Mouse (Mus musculus): ENCODE measurements around the gene Olfr1453. TPM values are rescaled to one million over a fixed set of nuclear protein-coding genes. Genes with fewer than 3 reads are reported as not detected.

The Olfr1453 gene
- polyA plus RNA-seq (2012), result not detected in 2 replicates

- TF ChIP-seq GATA1 (IDR thresholded peaks at IDR 0.05; ENCODE audit: low read length), result no peak
These were observed at the start of gene Olfr1453 for GRCm38 (mm10) chr19:13028227-13028626. Gene Olfr1453, minus strand, starts transcription at chr19:13028327.

DNA sequence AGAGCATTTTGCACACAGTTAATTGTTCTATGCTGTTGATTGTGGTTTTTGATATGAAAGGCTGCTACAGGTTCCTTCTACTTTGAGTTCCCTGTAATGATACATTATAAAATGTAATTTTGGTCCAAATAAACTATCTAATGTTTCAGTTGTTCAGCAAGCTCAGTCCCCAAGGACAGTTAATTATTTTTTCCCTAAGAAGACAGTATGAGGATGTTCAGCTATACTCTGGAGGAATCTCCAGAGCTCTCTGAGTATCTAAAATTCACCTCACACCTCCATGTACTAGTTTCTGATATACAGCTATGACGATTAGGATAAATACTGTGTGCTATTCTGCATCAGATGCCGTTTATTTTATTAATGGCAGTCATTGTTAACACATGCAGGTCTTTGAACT, 32.2 kb upstream of the Olfr1453 start, which contains the start of gene Olfr1454:
TSS of gene Olfr1454 (plus strand) at position 301 of the 400 bp plus-strand sequence.
- no peak for TF ChIP-seq GATA1 (IDR thresholded peaks at IDR 0.05; ENCODE audit: low read length)

- TF ChIP-seq GATA1 (IDR thresholded peaks at IDR 0.05; ENCODE audit: low read length), result no peak
These were observed 33.4 kb downstream of the Olfr1453 start, which contains the start of gene Olfr1451 for GRCm38 (mm10) chr19:12994714-12995113. Gene Olfr1451, plus strand, starts transcription at chr19:12995014.

Other genes with a start within 250 kb of the Olfr1453 start
- gene Zfp91, start 232.2 kb downstream of the Olfr1453 start, polyA plus RNA-seq (2012), result 30.8 and 35.6 TPM in 2 replicates
- gene Lpxn, start 232.1 kb downstream of the Olfr1453 start, polyA plus RNA-seq (2012), result 0.04 TPM in 1 of 2 replicates, not detected in the other
- gene Gm5244, start 181.6 kb downstream of the Olfr1453 start, polyA plus RNA-seq (2012), result not detected in 2 replicates
- not detected in 2 replicates for gene Olfr1444, start 171.0 kb downstream of the Olfr1453 start, polyA plus RNA-seq (2012)
- gene Olfr1445, start 144.5 kb downstream of the Olfr1453 start, polyA plus RNA-seq (2012), result not detected in 2 replicates
- not detected in 2 replicates for gene Olfr1446, start 134.8 kb downstream of the Olfr1453 start, polyA plus RNA-seq (2012)
- gene Olfr1447, start 124.6 kb downstream of the Olfr1453 start, polyA plus RNA-seq (2012), result not detected in 2 replicates
- gene Olfr1448, start 103.9 kb downstream of the Olfr1453 start, polyA plus RNA-seq (2012), result not detected in 2 replicates
- not detected in 2 replicates for gene Olfr1449, start 97.5 kb downstream of the Olfr1453 start, polyA plus RNA-seq (2012)
- not detected in 2 replicates for gene Olfr1450, start 78.1 kb downstream of the Olfr1453 start, polyA plus RNA-seq (2012)
- gene Olfr1451, start 33.3 kb downstream of the Olfr1453 start, polyA plus RNA-seq (2012), result not detected in 2 replicates
- gene Olfr1454, start 32.3 kb upstream of the Olfr1453 start, polyA plus RNA-seq (2012), result not detected in 2 replicates
- not detected in 2 replicates for gene Olfr1457, start 69.6 kb upstream of the Olfr1453 start, polyA plus RNA-seq (2012)
- not detected in 2 replicates for gene Olfr1458, start 78.4 kb upstream of the Olfr1453 start, polyA plus RNA-seq (2012)
- gene Olfr1459, start 121.2 kb upstream of the Olfr1453 start, polyA plus RNA-seq (2012), result not detected in 2 replicates
- not detected in 2 replicates for gene Olfr1461, start 134.7 kb upstream of the Olfr1453 start, polyA plus RNA-seq (2012)
- not detected in 2 replicates for gene Olfr1462, start 157.4 kb upstream of the Olfr1453 start, polyA plus RNA-seq (2012)
- not detected in 2 replicates for gene Olfr1463, start 203.0 kb upstream of the Olfr1453 start, polyA plus RNA-seq (2012)

All from G1E-ER4 (cell line).